Mouse (Mus musculus) B cell, adult 62 days (primary cell): Measurements from ENCODE around the gene Rsph10b. TPM values are rescaled to one million over a fixed set of nuclear protein-coding genes. Genes with fewer than 3 reads are reported as not detected.

ENCODE experiments used
- total RNA-seq: library from RNA; stranded (reverse); gene quantifications from 4 replicates; pipeline ENCODE4 v1.2.4, GENCODE M21; 2023

Gene Rsph10b
- total RNA-seq = 0.39 to 2.1 TPM (median 1.1 TPM) in 4 replicates

DNA sequence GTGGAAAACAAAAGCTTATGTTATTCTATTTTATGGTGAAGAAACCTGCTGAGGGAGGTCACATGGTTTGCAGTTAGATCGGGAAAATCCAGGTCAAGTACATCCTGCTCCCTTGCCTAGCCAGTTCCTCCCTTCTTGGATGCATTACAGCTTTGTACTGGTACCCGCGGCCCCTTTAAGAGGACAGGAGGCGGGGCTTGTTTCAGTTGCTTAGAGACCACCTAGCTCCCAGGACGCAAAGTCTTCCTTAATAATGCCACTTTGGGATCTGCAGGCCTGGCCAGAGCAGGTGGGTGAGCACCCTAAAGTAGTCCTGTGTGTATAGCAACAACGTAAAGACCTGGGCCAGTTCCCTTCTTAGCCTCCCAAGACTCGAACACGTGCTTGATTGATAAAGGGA, at the start of gene Rsph10b:
TSS of gene Rsph10b (plus strand) at position 205 of the 400 bp plus-strand sequence.

DNA sequence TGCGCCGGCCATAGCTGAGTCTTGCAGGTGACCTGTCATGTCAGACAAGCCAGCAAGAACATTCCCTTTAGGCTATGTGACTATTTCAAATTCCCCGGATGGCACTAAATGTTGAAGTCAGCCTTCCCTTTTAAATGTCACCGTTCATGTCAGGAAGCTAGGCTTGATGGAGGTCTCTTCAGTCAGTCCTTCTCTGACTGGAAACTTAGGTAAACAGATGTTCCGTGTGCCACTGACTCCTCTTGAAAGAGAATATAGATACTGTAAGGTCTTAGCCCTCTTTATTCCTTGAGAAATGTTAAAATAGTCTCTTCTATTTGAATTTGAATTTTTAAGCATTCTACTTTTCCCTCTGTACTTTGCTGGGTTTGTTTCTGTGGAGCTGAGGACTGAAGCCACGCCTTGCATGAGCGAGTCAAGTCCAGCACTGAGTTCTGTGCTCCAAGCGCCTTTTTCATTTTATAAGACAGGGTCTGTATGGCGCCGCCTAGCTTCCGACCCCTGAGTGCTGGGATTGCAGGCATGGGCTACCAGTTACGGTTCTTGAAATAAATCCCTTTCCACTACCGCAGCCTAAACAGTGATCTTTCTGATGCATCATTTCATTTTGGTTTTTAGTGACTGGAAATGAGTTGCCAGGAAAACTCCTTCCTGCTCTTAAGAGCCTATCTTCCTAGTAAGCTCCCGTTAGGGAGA, 35.1 kb upstream of the Rsph10b start, which contains the start of gene Ankrd61:
TSS of gene Ankrd61 (minus strand) at position 51 of the 696 bp plus-strand sequence.

DNA sequence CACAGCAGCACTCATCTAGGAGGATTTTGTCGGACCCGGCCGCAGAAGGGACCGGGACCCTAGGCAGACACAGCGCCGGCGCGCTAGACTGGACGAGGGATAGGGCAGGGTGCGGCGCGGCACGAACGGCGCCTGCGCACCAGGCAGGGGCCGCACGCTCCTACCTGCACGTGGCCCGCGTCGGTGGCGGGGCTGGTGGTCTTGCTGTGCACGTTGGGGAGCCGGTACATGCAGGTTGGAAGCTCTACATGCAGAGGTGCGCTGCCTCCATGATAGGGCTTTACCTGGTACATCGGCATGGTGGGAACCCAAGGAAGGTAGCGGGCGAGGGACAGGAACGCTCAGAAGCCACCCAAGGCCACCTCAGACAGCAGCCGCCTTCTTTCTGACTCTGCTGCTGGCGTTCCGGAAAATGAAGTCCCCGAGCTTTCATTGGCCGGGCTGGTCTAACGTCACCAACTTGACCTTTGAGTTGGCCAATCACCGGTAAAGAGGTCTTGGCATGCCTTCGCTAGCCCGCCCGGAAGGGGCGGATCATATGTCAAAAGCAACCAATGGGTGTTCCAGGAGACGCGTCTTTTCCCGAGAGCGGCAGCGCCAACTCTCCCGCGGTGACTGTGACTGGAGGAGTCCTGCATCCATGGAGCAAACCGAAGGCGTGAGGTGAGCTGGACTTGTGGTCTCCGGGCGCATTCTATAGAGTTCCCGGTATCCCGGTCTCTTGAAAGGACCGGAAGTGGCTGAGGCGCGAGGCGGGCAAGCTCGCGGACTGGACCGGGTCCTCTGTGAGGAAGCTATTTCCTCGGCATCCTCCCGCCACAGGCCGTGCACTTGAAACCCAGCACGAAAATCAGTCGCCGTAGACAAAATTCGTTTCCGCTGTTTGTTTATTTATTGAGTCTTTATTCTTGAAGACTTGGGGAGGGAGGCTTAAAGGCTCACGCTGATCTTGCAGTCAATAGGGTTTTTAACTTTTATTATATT, 23.1 kb upstream of the Rsph10b start, which contains the start of the genes Aimp2 and Pms2:
TSS of gene Aimp2 (minus strand) at position 431 of the 984 bp plus-strand sequence.
TSS of gene Pms2 (plus strand) at position 548 of the 984 bp plus-strand sequence.

DNA sequence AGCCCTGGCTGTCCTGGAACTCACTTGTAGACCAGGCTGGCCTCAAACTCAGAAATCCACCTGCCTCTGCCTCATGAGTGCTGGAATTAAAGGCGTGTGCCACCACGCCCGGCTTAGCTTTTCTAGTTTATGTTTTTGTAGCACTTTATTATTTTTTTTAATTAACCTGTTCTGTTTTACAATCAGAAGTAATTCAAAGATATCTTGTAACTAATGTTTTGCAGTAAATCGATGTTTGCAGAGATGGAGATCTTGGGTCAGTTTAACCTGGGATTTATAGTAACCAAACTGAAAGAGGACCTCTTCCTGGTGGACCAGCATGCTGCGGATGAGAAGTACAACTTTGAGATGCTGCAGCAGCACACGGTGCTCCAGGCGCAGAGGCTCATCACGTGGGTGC, 5.0 kb upstream of the Rsph10b start, which contains the start of gene Gm42421:
TSS of gene Gm42421 (plus strand) at position 301 of the 400 bp plus-strand sequence.

DNA sequence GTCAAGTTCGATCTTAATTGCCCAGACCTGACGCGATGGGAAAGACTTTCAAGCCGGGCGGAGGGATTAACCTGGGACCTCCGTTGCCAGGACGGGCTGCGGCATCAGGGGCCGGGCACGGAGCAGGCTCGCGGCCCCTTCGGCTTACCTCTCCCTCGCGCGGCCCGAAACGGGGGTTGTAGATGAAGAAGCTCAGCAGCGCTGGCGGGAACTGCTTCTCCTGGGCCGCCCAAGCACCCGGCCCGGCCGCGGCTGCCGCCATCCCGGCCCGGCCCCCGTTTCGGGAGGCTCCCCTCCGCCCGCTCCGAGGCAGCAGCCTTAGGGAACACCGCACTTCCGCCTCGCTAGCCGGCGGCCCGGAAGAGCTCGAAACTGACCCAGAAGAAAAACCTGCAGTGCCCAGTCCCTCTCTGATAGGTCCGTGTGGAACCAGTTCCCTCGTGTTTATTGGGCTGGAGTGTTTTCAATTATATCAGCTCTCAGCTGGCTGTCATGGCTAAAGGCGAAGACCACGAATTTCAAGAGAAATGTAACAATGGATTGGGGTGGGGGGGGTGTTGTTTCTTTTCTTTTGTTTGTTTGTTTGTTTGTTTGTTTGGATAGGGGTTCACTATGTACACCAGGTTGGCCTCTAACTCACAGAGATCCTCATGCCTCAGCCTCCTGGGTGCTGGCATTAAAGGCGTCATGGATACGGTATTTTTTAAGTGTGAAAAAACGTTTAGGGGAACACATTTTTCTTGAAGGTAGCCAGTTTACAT, 81.9 kb downstream of the Rsph10b start, which contains the start of gene Ccz1:
TSS of gene Ccz1 (minus strand) at position 327 of the 761 bp plus-strand sequence.

DNA sequence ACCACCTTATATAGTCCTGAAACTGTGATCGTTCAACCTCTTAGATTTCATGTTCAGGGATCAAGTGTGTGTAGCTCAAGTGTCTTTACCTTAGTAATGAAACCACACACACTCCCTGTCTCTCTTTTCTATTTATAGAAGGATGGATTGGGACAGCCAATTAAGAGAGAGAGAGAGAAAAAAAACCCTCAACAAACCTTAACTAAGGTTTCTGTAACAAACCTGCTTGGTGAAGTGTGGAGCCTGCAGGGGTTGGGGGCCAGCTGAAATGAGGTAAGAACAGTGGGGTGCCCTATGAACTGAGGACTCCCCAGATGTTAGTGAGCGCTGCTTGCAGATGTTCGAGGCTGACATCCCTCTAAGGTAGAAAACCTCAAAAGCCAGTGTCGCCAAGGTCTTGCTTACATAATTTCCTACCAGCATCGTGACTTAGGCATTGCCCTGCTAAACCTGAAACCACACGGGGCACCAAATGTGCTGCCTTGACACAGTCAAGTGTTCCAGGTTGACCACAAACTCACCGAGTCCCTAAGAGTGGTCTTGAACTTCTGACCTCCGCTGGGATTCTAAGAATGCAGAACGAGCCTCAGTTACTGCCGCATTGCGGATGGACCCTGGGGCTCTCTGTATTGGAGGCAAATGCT, 93.9 kb downstream of the Rsph10b start, which contains the start of gene Ocm:
TSS of gene Ocm (minus strand) at position 51 of the 644 bp plus-strand sequence.

Other genes starting within 250 kb of the Rsph10b start
- 33.6 to 36.2 TPM (median 34.8 TPM) in 4 replicates for gene Usp42, start 200.8 kb upstream of the Rsph10b start, total RNA-seq
- gene Eif2ak1, start 115.2 kb upstream of the Rsph10b start, total RNA-seq = 45.2 to 49.5 TPM (median 47.6 TPM) in 4 replicates
- 0.39 TPM in 1 of 4 replicates, not detected in the others for gene Ankrd61, start 35.4 kb upstream of the Rsph10b start, total RNA-seq
- gene Aimp2, start 23.2 kb upstream of the Rsph10b start, total RNA-seq = 12.3 to 18.2 TPM (median 14.6 TPM) in 4 replicates
- 22.7 to 28.7 TPM (median 25.5 TPM) in 4 replicates for gene Pms2, start 23.1 kb upstream of the Rsph10b start, total RNA-seq
- gene Gm42421, start 4.9 kb upstream of the Rsph10b start, total RNA-seq = 1.1 to 3.9 TPM (median 1.9 TPM) in 4 replicates
- 93.6 to 109 TPM (median 103 TPM) in 4 replicates for gene Ccz1, start 81.8 kb downstream of the Rsph10b start, total RNA-seq
- gene Ocm, start 93.6 kb downstream of the Rsph10b start, total RNA-seq = not detected in 4 replicates
- gene Lmtk2, start 167.4 kb downstream of the Rsph10b start, total RNA-seq = 54.3 to 57.5 TPM (median 56.3 TPM) in 4 replicates